Mouse (Mus musculus): ENCODE measurements around the gene Gm45808. TPM values are rescaled to one million over a fixed set of nuclear protein-coding genes. Genes with fewer than 3 reads are reported as not detected.
"Not testable (repeated sequence)": the region's sequence is repeated elsewhere in the genome, so short reads cannot be mapped to it uniquely, and the experiment has no call there.

Gene Gm45808
- polyA plus RNA-seq, 1 experiment from 2014 or later: not detected

DNA sequence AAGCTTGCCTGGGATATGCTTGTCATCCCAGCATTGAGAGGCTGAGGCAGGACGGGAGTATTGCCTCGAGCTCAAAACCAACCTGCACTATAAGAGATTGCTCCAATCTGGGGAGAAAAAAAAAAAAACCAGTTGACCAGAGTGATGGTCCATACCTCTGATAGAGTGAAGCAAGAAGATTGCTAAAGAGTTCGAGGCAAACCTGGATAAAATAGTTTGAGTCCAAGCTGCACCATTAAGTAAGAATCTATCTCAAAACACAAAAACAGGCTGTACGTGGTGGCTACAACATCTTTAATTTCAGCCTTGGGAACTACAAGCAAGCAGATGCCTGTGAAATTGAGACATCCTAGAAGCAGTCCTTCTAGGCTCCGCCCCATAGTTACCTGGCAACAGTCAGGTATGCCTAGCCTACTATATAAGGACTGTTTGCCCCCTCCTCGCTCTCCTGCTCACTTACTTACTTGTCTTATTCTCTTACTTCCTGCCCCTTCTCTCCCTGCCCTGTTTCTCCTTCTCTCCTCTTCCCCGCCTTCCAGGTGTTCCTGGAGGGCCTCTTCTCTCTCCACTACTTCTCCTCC is 19.4 kb downstream of the Gm45808 start:
- Histone ChIP-seq H3K9me3 (replicated peaks; ENCODE audit: control insufficient read depth, low read length) (no peaks in the 10 kb centered on the region), H3K4me2 (ENCODE audit: low read length) (peak overlapping the region; percentile 92), H3K27ac (ENCODE audit: low read depth, low read length) (no peak overlapping the region), H3K4me1 (ENCODE audit: control insufficient read depth, insufficient read depth, low read length) (peaks cover 9% of the 10 kb centered on the region; the same call in 1 of the 2 replicates), H3K36me3 (ENCODE audit: control insufficient read depth, insufficient read depth, low read length) (peaks cover 33% of the 10 kb centered on the region), H3K27me3 (replicated peaks; ENCODE audit: control insufficient read depth, insufficient read depth, low read length) (no peaks in the 10 kb centered on the region), H3K9ac (ENCODE audit: low read length) (peak overlapping the region; percentile 88; the same call in 1 of the 2 replicates), H3K4me3 (ENCODE audit: low read depth, low read length) (peak overlapping the region; percentile 86)
- no peak for ATAC-seq
- DNase-seq (ENCODE audit: low spot score): no peak
- 33% methylated on average over 7 of the region's 7 CpGs for WGBS

DNA sequence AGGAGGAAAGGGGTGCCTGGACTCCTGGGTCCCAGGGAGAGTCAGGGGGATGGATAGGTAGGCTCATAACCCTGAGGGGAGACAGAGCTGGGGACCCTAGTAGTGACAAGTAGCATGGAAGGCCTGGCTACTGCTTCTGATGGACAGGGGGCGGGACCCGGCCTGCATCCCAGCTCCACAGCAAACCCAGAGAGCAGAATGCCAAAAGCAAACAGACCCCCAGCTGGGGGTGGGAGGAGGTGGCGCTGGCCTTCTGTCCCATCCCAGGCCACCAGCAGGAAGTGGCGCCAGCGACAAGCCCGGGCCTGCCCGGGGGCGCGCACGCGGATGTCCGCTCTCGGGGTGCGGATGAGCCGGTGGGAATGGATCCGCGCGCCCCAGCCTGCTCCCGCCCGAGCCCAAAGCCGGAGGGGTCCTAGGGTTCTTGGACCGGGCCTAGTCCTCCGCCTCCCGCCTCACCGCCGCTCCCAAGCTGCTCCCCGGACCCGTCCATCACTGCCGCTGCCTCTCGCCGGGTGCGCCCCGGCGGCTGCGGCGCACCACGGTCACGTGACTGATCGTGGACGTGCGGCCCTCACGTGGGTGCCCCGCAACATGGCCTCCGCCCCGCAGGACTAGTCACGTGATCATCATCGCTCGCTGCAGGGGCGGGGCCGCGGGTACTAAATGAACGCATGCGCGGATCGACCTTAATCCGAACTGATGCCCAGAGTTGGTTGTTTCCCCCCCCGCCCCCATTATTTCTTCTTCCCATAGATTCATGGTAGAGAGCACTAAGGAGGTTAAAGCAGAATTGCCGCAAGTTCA is 20.1 kb downstream of the Gm45808 start, which contains the start of gene Bax:
Bax (minus strand) TSS at position 616 of the 807 bp plus-strand sequence.
- H3K27ac ChIP-seq (ENCODE audit: low read depth, low read length): peak within 1 kb of the TSS; percentile 52
- DNase-seq (ENCODE audit: low spot score) (peak; percentile 99), ATAC-seq (peak; percentile 87)
- under 1% methylated on average over 55 of the region's 58 CpGs for WGBS
- peak within 1 kb of the TSS; percentile 86 for H3K4me3 ChIP-seq (ENCODE audit: low read depth, low read length)
- H3K27me3 ChIP-seq (replicated peaks; ENCODE audit: control insufficient read depth, insufficient read depth, low read length): no peaks in the 10 kb centered on the region
- peak within 1 kb of the TSS; percentile 92 for H3K4me2 ChIP-seq (ENCODE audit: low read length)
- no peaks in the 10 kb centered on the region for H3K9me3 ChIP-seq (replicated peaks; ENCODE audit: control insufficient read depth, low read length)
- peaks cover 40% of the 10 kb centered on the region for H3K36me3 ChIP-seq (ENCODE audit: control insufficient read depth, insufficient read depth, low read length)
- peaks cover 9% of the 10 kb centered on the region; the same call in 1 of the 2 replicates for H3K4me1 ChIP-seq (ENCODE audit: control insufficient read depth, insufficient read depth, low read length)
- peak within 1 kb of the TSS; percentile 88 for H3K9ac ChIP-seq (ENCODE audit: low read length)

DNA sequence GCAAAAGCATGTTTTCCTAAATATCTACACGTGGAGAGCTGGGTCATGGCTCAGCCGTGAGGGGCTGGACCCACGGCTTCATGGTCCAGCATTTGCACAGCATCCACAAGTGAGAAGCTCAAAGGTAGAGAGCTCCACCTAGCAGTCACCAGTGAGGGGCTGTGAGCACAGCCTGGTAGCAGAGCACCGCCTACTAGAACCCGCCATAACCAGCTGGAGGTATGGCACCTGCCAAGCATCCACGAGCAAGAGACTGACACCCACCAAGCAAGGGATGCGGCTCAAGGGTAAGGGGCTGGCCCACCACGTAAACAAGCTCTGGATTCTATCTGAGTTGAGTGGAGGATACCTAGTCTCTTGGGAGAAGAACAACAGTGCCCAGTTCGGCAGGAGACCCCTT is 21.1 kb downstream of the Gm45808 start:
- no peak for DNase-seq (ENCODE audit: low spot score)
- Histone ChIP-seq H3K9me3 (replicated peaks; ENCODE audit: control insufficient read depth, low read length) (no peaks in the 10 kb centered on the region), H3K4me3 (ENCODE audit: low read depth, low read length) (peak overlapping the region; percentile 86), H3K4me1 (ENCODE audit: control insufficient read depth, insufficient read depth, low read length) (peaks cover 11% of the 10 kb centered on the region), H3K9ac (ENCODE audit: low read length) (peak overlapping the region; percentile 88; the same call in 1 of the 2 replicates), H3K27me3 (replicated peaks; ENCODE audit: control insufficient read depth, insufficient read depth, low read length) (no peaks in the 10 kb centered on the region), H3K36me3 (ENCODE audit: control insufficient read depth, insufficient read depth, low read length) (peaks cover 44% of the 10 kb centered on the region), H3K27ac (ENCODE audit: low read depth, low read length) (no peak overlapping the region), H3K4me2 (ENCODE audit: low read length) (peak overlapping the region; percentile 92)
- WGBS: 86% methylated on average over 9 of the region's 9 CpGs
- no peak for ATAC-seq

DNA sequence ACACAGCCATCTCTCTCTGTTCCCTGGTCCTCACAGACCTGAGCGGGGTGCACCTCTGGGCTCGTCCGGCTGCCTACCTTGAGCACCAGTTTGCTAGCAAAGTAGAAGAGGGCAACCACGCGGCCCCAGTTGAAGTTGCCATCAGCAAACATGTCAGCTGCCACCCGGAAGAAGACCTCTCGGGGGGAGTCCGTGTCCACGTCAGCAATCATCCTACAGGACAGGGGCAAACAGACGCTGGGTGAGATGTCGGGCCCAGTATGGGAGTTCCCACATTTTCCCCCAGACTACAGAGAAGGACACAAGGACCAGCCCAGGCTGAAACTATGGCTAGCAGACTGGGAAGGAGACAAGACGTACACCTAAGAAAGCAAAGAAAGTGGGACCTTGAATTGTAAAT is 21.5 kb downstream of the Gm45808 start:
- DNase-seq (ENCODE audit: low spot score) (no peak), ATAC-seq (no peak)
- H3K27me3 ChIP-seq (replicated peaks; ENCODE audit: control insufficient read depth, insufficient read depth, low read length): no peaks in the 10 kb centered on the region
- no peak overlapping the region for H3K4me3 ChIP-seq (ENCODE audit: low read depth, low read length)
- no peak overlapping the region for H3K27ac ChIP-seq (ENCODE audit: low read depth, low read length)
- no peaks in the 10 kb centered on the region for H3K9me3 ChIP-seq (replicated peaks; ENCODE audit: control insufficient read depth, low read length)
- H3K36me3 ChIP-seq (ENCODE audit: control insufficient read depth, insufficient read depth, low read length): peaks cover 44% of the 10 kb centered on the region
- H3K9ac ChIP-seq (ENCODE audit: low read length): peak overlapping the region; percentile 88; the same call in 1 of the 2 replicates
- peaks cover 16% of the 10 kb centered on the region for H3K4me1 ChIP-seq (ENCODE audit: control insufficient read depth, insufficient read depth, low read length)
- 93% methylated on average over 12 of the region's 12 CpGs for WGBS
- peak overlapping the region; percentile 92; the same call in 1 of the 2 replicates for H3K4me2 ChIP-seq (ENCODE audit: low read length)

DNA sequence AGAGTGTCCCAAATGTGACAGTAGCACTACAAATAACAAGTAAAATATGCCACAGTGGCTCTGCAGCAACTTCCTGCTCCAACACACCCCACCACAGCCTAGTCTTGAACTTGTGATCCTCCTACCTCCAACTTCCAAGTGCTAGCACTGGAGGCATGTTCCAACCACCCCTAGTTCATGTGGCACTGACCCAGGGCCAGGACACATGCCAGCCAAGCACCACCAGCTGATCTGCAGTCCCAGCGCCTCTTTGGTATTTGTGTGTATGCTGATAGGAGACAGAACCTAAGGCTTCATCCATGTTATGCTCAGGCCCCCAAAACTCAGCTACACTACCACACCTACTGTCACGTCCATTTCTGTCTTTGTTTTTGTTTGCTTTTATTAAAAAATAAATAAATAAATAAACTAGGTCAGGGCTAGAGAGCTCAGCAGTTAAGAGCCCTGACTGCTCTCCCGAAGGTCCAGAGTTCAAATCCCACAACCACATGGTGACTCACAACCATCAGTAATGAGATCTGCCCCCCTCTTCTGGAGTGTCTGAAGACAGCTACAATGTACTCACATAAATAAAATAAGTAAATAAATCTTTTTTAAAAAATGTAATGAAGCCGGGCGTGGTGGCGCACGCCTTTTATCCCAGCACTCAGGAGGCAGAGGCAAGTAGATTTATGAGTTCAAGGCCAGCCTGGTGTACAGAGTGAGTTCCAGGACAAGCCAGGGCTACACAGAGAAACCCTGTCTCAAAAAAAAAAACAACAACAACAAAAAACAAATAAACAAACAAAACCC is 22.4 kb downstream of the Gm45808 start:
- ATAC-seq: no peak
- no peak overlapping the region for H3K4me3 ChIP-seq (ENCODE audit: low read depth, low read length)
- WGBS: 92% methylated on average over 7 of the region's 7 CpGs

DNA sequence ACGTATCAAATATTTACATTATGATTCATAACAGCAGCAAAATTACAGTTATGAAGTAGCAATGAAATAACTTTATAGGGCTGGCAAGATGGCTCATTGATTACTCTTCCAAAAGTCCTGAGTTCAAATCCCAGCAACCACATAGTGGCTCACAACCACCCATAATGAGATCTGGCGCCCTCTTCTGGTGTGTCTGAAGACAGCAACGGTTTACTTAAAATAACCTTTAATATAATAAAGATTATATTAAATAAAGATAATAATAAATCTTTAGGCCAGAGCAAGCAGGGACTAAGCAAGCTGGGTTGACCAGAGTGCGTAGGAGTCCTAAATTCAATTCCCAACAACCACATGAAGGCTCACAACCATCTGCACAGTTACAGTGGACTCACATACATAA is 23.7 kb downstream of the Gm45808 start:
- H3K4me3 ChIP-seq (ENCODE audit: low read depth, low read length); ATAC-seq: not testable (repeated sequence)
- 77% methylated on average over 4 of the region's 4 CpGs for whole genome bisulfite sequencing

More for the DNA sequence above, 22.4 kb downstream of the Gm45808 start:
- no peaks in the 10 kb centered on the region for H3K9me3 ChIP-seq (replicated peaks; ENCODE audit: control insufficient read depth, low read length)
- no peak overlapping the region for H3K27ac ChIP-seq (ENCODE audit: low read depth, low read length)
- no peaks in the 10 kb centered on the region for H3K27me3 ChIP-seq (replicated peaks; ENCODE audit: control insufficient read depth, insufficient read depth, low read length)
- H3K4me2 ChIP-seq (ENCODE audit: low read length): no peak overlapping the region
- peaks cover 44% of the 10 kb centered on the region for H3K36me3 ChIP-seq (ENCODE audit: control insufficient read depth, insufficient read depth, low read length)
- peaks cover 17% of the 10 kb centered on the region for H3K4me1 ChIP-seq (ENCODE audit: control insufficient read depth, insufficient read depth, low read length)
- H3K9ac ChIP-seq (ENCODE audit: low read length): no peak overlapping the region
- DNase-seq (ENCODE audit: low spot score): no peak

DNA sequence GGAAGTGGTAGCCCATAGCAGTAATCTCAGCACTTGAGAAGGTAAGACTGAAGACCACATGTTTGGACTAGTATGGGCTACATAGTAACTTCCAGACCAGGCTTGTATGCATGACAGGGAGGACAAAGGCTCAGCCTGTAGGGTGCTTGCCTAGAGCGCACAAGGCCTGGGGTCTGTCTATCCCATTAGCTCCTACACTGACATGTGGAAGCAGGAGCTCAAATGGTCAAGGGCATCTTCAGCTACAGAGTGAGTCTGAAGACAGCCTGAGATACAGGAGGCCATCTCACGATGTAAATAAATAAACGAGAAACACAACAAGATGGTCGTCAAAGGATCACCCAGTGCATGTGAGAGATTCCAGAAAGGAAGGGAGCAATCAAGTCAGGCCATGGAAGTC is 24.3 kb downstream of the Gm45808 start:
- 85% methylated on average over 4 of the region's 4 CpGs for WGBS
- DNase-seq (ENCODE audit: low spot score) (no peak), ATAC-seq (no peak)
- H3K4me3 ChIP-seq (ENCODE audit: low read depth, low read length): no peak overlapping the region
- no peak overlapping the region for H3K9ac ChIP-seq (ENCODE audit: low read length)
- H3K36me3 ChIP-seq (ENCODE audit: control insufficient read depth, insufficient read depth, low read length): peaks cover 57% of the 10 kb centered on the region
- H3K27ac ChIP-seq (ENCODE audit: low read depth, low read length): no peak overlapping the region
- no peaks in the 10 kb centered on the region for H3K9me3 ChIP-seq (replicated peaks; ENCODE audit: control insufficient read depth, low read length)
- H3K27me3 ChIP-seq (replicated peaks; ENCODE audit: control insufficient read depth, insufficient read depth, low read length): no peaks in the 10 kb centered on the region
- no peak overlapping the region for H3K4me2 ChIP-seq (ENCODE audit: low read length)
- peaks cover 27% of the 10 kb centered on the region for H3K4me1 ChIP-seq (ENCODE audit: control insufficient read depth, insufficient read depth, low read length)

More for the DNA sequence above, 23.7 kb downstream of the Gm45808 start:
- peaks cover 51% of the 10 kb centered on the region for H3K36me3 ChIP-seq (ENCODE audit: control insufficient read depth, insufficient read depth, low read length)
- H3K4me2 ChIP-seq (ENCODE audit: low read length); H3K9ac ChIP-seq (ENCODE audit: low read length); H3K9me3 ChIP-seq (replicated peaks; ENCODE audit: control insufficient read depth, low read length); H3K27ac ChIP-seq (ENCODE audit: low read depth, low read length); DNase-seq (ENCODE audit: low spot score); H3K27me3 ChIP-seq (replicated peaks; ENCODE audit: control insufficient read depth, insufficient read depth, low read length): not testable (repeated sequence)
- peaks cover 21% of the 10 kb centered on the region for H3K4me1 ChIP-seq (ENCODE audit: control insufficient read depth, insufficient read depth, low read length)

DNA sequence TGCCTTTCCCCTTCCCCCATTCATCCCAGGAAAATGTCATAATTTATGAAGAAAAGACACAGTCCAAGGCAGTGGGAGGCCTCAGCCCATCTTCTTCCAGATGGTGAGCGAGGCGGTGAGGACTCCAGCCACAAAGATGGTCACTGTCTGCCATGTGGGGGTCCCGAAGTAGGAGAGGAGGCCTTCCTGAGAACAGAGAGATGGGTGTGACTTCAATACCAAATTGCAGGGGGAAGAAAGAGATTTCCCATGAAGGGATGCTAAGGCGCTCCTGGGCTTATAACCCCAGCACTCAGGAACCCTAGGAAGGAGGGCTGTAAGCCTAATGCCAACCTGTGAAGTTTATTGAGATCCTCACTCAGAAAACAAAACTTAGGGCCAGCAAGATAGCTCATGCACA is 24.8 kb downstream of the Gm45808 start:
- H3K9me3 ChIP-seq (replicated peaks; ENCODE audit: control insufficient read depth, low read length): no peaks in the 10 kb centered on the region
- no peak overlapping the region for H3K4me3 ChIP-seq (ENCODE audit: low read depth, low read length)
- H3K27me3 ChIP-seq (replicated peaks; ENCODE audit: control insufficient read depth, insufficient read depth, low read length): no peaks in the 10 kb centered on the region
- no peak for ATAC-seq
- 96% methylated on average over 4 of the region's 4 CpGs for WGBS
- no peak overlapping the region for H3K4me2 ChIP-seq (ENCODE audit: low read length)
- peaks cover 62% of the 10 kb centered on the region for H3K36me3 ChIP-seq (ENCODE audit: control insufficient read depth, insufficient read depth, low read length)
- H3K4me1 ChIP-seq (ENCODE audit: control insufficient read depth, insufficient read depth, low read length): peaks cover 32% of the 10 kb centered on the region
- no peak overlapping the region for H3K27ac ChIP-seq (ENCODE audit: low read depth, low read length)
- no peak for DNase-seq (ENCODE audit: low spot score)
- H3K9ac ChIP-seq (ENCODE audit: low read length): no peak overlapping the region

All from forebrain, embryonic 14.5 days (tissue).